Mouse (Mus musculus) intestine, postnatal 0 days (tissue): ENCODE measurements around the gene Fam53a. TPM values are rescaled to one million over a fixed set of nuclear protein-coding genes. Genes with fewer than 3 reads are reported as not detected.

Experiments
- ATAC-seq: fragments of 200-750 bp; cut with Nextera tagmentation; 2 replicates; pipeline ENCODE4 v1.8.0; 2017; ENCODE audit warnings: mild to moderate bottlenecking, moderate TSS enrichment, moderate library complexity
- H3K27ac ChIP-seq: fragments of 300-500 bp; sonication (generic); 2 replicates; pipeline ENCODE4 v1.5.1; 2014; ENCODE audit warnings: mild to moderate bottlenecking, low read depth, low read length, moderate library complexity
- H3K27me3 ChIP-seq: fragments of 300-500 bp; sonication (generic); replicated peaks from 2 replicates; pipeline ENCODE4 v1.6.1; 2014; ENCODE audit warnings: low read length, mixed read lengths; ENCODE audit not compliant: control insufficient read depth, insufficient read depth
- H3K36me3 ChIP-seq: fragments of 300-500 bp; sonication (generic); 2 replicates; pipeline ENCODE4 v1.6.1; 2014; ENCODE audit warnings: mild to moderate bottlenecking, moderate library complexity; ENCODE audit not compliant: control insufficient read depth, insufficient read depth
- H3K4me1 ChIP-seq: fragments of 300-500 bp; sonication (generic); replicated peaks from 2 replicates; pipeline ENCODE4 v1.6.1; 2014; ENCODE audit warnings: antibody characterized with exemption, low read length, mixed read lengths; ENCODE audit not compliant: control insufficient read depth, insufficient read depth
- H3K4me2 ChIP-seq: fragments of 300-500 bp; sonication (generic); replicated peaks from 2 replicates; pipeline ENCODE4 v1.6.1; 2014; ENCODE audit warnings: low read depth, mild to moderate bottlenecking, moderate library complexity
- H3K4me3 ChIP-seq: fragments of 300-500 bp; sonication (generic); 2 replicates; pipeline ENCODE4 v1.5.1; 2014; ENCODE audit warnings: low read depth, low read length
- H3K9ac ChIP-seq: fragments of 300-500 bp; sonication (generic); 2 replicates; pipeline ENCODE4 v1.6.1; 2014; ENCODE audit warnings: mild to moderate bottlenecking, low read depth, low read length
- H3K9me3 ChIP-seq: fragments of 300-500 bp; sonication (generic); 2 replicates; pipeline ENCODE4 v1.6.1; 2016; ENCODE audit warnings: mixed run types; ENCODE audit not compliant: control insufficient read depth
- CTCF ChIP-seq: sonication (generic); IDR thresholded peaks from 2 replicates; pipeline ENCODE4 v1.5.1; 2016; ENCODE audit warnings: low read depth, mild to moderate bottlenecking, control low read depth, antibody characterized with exemption, moderate library complexity
- WGBS: fragments of 180-500 bp; shearing (Covaris S2); extraction: QIAGEN DNeasy Blood & Tissue Kit; methylation state at CpG from one replicate; pipeline ENCODE4 v1.1.7; 2014; 5-methylcytosine and 5-hydroxymethylcytosine counted together
- polyA plus RNA-seq: library from polyadenylated mRNA; unstranded; fragments of >200 nt; fragmentation: Nextera tagmentation; extraction: Ambion mirVana; gene quantifications from 2 replicates; pipeline ENCODE4 v1.2.1, GENCODE M21; 2015

Fam53a gene
- polyA plus RNA-seq, 1 experiment from 2014 or later = 39.4 TPM

DNA sequence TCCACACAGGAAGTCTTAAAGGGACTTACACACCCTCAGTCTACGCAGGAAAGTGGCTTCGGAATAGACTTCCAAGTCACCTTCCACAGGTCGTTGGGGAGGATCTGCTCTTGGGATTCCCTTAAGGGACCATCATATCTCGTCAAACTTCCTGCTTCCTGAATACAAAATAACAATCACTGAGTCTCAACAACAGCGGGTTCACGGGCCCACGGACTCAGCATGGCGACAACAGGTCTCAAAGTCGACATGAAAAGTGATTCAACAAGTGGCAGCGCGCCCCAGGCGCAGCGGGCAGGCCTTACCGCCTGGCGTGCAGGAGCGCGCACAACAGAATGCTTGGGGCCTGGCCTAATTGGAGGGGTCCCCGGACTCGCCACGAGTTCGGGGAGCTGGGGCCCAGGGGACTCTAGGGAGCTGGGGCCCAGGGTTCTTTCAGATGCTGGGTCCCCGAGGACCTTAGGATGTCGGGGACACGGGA, 575 bp downstream of the Fam53a start:
- WGBS = 0% methylated on average over 24 of the region's 24 CpGs
- Histone ChIP-seq H3K36me3 (no peaks in the 10 kb centered on the region), H3K4me1 (peaks cover 6% of the 10 kb centered on the region; the same call in 1 of the 2 replicates), H3K9ac (peak overlapping the region; percentile 87), H3K27me3 (no peaks in the 10 kb centered on the region), H3K9me3 (no peaks in the 10 kb centered on the region), H3K27ac (peak overlapping the region; percentile 93), H3K4me3 (peak overlapping the region; percentile 83), H3K4me2 (peak overlapping the region; percentile 89)
- TF ChIP-seq CTCF = no peak
- peak; percentile 10 for ATAC-seq

GRCm38 (mm10) chr5:33627968-33628367, 1.5 kb downstream of the Fam53a start:
- TF ChIP-seq CTCF = no peak
- Histone ChIP-seq H3K4me3 (peak overlapping the region; percentile 83), H3K4me2 (peak overlapping the region; percentile 89), H3K27ac (no peak overlapping the region), H3K4me1 (peaks cover 6% of the 10 kb centered on the region; the same call in 1 of the 2 replicates), H3K36me3 (0 out of 2 replicates have a peak, but pooled peaks cover 5% of the 10 kb centered on the region), H3K9me3 (no peaks in the 10 kb centered on the region), H3K9ac (no peak overlapping the region), H3K27me3 (no peaks in the 10 kb centered on the region)
- no peak for ATAC-seq
- WGBS = 15% methylated on average over 4 of the region's 4 CpGs

DNA sequence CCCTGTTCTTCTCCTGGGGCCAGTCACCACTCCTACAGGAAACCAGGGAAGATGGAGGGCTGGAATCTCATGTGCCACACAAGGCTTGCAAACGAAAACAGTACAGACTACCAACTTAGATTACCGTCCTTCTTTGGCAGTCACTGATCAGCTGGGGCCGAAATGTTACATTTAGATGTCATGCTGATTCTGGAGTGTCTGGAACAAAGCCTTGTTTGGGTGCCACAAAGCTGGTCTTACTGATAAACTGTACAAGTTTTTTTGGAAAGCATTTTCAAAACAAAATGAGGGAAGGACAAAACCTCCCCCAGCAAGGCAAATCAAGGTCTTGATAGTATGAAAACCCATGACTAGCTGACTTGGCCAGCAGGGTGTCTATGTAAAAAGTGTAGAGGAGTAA, 5.7 kb downstream of the Fam53a start:
- no peak overlapping the region for H3K27ac ChIP-seq
- H3K36me3 ChIP-seq = peaks cover 5% of the 10 kb centered on the region; the same call in 1 of the 2 replicates
- no peak overlapping the region for H3K4me2 ChIP-seq
- H3K9me3 ChIP-seq = no peaks in the 10 kb centered on the region
- TF ChIP-seq CTCF = no peak
- no peaks in the 10 kb centered on the region for H3K27me3 ChIP-seq
- H3K4me1 ChIP-seq = peaks cover 6% of the 10 kb centered on the region; the same call in 1 of the 2 replicates
- WGBS = 83% methylated on average over 3 of the region's 3 CpGs
- H3K4me3 ChIP-seq = no peak overlapping the region
- no peak overlapping the region for H3K9ac ChIP-seq
- ATAC-seq = no peak

GRCm38 (mm10) chr5:33622671-33623070, 6.8 kb downstream of the Fam53a start:
- Histone ChIP-seq H3K27ac (no peak overlapping the region), H3K4me3 (no peak overlapping the region), H3K4me2 (no peak overlapping the region), H3K4me1 (peaks cover 7% of the 10 kb centered on the region), H3K9me3 (no peaks in the 10 kb centered on the region), H3K27me3 (no peaks in the 10 kb centered on the region), H3K36me3 (peaks cover 5% of the 10 kb centered on the region; the same call in 1 of the 2 replicates), H3K9ac (no peak overlapping the region)
- WGBS = 85% methylated on average over 2 of the region's 2 CpGs
- no peak for ATAC-seq
- no peak for TF ChIP-seq CTCF

GRCm38 (mm10) chr5:33614391-33614790, 15.0 kb downstream of the Fam53a start:
- Histone ChIP-seq H3K9me3 (no peaks in the 10 kb centered on the region), H3K36me3 (peaks cover 22% of the 10 kb centered on the region), H3K9ac (no peak overlapping the region), H3K27ac (no peak overlapping the region), H3K4me1 (peaks cover 7% of the 10 kb centered on the region), H3K4me3 (no peak overlapping the region), H3K4me2 (no peak overlapping the region), H3K27me3 (no peaks in the 10 kb centered on the region)
- 87% methylated on average over 6 of the region's 6 CpGs for WGBS
- no peak for TF ChIP-seq CTCF
- ATAC-seq = no peak

DNA sequence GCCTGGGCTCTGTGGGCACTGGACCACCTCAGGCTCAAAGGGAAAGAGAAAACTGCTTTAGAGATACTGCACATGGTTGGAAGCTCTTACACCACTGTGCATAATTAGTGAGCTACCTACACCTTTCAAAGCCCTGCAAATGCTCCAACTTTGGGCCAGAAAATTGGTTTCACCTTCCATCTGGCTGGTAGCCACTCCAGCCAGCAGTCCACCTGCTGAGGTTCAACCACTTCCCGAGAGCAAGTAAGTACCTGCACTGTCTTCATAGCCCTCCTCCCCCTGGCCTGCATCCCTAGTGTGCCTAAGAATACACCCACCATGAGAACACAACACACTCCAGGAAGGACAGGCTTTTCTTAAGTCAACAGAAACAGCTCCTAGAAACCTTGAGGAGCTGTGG, 17.6 kb downstream of the Fam53a start:
- no peak for TF ChIP-seq CTCF
- 92% methylated on average over 1 of the region's 1 CpGs for whole genome bisulfite sequencing
- Histone ChIP-seq H3K9me3 (no peaks in the 10 kb centered on the region), H3K4me2 (no peak overlapping the region), H3K4me3 (no peak overlapping the region), H3K36me3 (peaks cover 32% of the 10 kb centered on the region), H3K4me1 (no peaks in the 10 kb centered on the region), H3K27me3 (no peaks in the 10 kb centered on the region), H3K27ac (no peak overlapping the region), H3K9ac (no peak overlapping the region)
- ATAC-seq = no peak

DNA sequence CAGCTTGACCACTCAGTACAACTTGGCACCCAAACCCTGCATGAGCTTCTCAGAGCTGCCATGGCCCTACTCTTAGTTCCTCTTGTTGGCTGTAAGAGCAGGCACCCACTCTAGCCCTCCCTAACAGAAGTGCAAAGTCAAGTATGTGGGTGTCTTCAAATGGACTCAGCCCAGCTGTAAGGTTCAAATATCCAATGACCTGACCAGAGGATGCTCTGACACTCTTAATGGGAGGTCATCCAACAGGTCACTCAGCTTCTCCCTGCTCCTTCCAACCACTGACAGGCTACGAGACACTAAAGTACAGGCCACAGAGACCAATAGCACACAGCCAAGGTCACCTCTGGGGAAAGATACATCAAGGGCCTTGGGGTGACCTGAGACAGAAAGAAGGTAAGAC, 20.2 kb downstream of the Fam53a start:
- WGBS = 93% methylated on average over 1 of the region's 1 CpGs
- Histone ChIP-seq H3K4me1 (no peaks in the 10 kb centered on the region), H3K9ac (no peak overlapping the region), H3K36me3 (peaks cover 32% of the 10 kb centered on the region), H3K27ac (no peak overlapping the region), H3K4me3 (no peak overlapping the region), H3K4me2 (no peak overlapping the region), H3K9me3 (no peaks in the 10 kb centered on the region), H3K27me3 (no peaks in the 10 kb centered on the region)
- no peak for ATAC-seq
- no peak for TF ChIP-seq CTCF
